Mouse (Mus musculus) embryo, embryonic 11.5 days (tissue): ENCODE data around the gene Foxl1.

ENCODE experiments used
- DNase-seq: peaks from one replicate; pipeline ENCODE4 v3.0.0-alpha.2; 2012; ENCODE audit warnings: low read depth, low spot score

Foxl1 gene

GRCm38 (mm10) chr8:121092627-121093026, 35.1 kb upstream of the Foxl1 start:
- DNase-seq: peak; percentile 84

GRCm38 (mm10) chr8:121093496-121093895, 34.2 kb upstream of the Foxl1 start:
- no peak for DNase-seq

- no peak for DNase-seq
These were observed 23.5 kb upstream of the Foxl1 start for GRCm38 (mm10) chr8:121104049-121104818.

- DNase-seq: peak; percentile 97
These were observed 19.8 kb upstream of the Foxl1 start, which contains the start of gene Mthfsd for GRCm38 (mm10) chr8:121107668-121108656. Gene Mthfsd (minus strand): TSS chr8:121108392.

- no peak for DNase-seq
These were observed 19.1 kb upstream of the Foxl1 start for GRCm38 (mm10) chr8:121108657-121109056.

- DNase-seq: no peak
These were observed 16.4 kb upstream of the Foxl1 start for GRCm38 (mm10) chr8:121111145-121111907.

- peak; percentile 92 for DNase-seq
These were observed 14.5 kb upstream of the Foxl1 start for GRCm38 (mm10) chr8:121113261-121113660.

- no peak for DNase-seq
These were observed 12.6 kb upstream of the Foxl1 start for GRCm38 (mm10) chr8:121115136-121115535.

- peak; percentile 83 for DNase-seq
These were observed 11.8 kb upstream of the Foxl1 start, which contains the start of gene Foxc2 for GRCm38 (mm10) chr8:121115948-121116347. Gene Foxc2 (plus strand): TSS chr8:121116171.

GRCm38 (mm10) chr8:121116591-121117185, 11.1 kb upstream of the Foxl1 start:
- DNase-seq: no peak

GRCm38 (mm10) chr8:121117186-121117651, 10.5 kb upstream of the Foxl1 start:
- no peak for DNase-seq

GRCm38 (mm10) chr8:121117906-121118305, 9.8 kb upstream of the Foxl1 start:
- DNase-seq: no peak

- DNase-seq: no peak
These were observed 8.9 kb upstream of the Foxl1 start for GRCm38 (mm10) chr8:121118634-121119420.

- no peak for DNase-seq
These were observed 7.9 kb upstream of the Foxl1 start for GRCm38 (mm10) chr8:121119635-121120455.

- DNase-seq: no peak
These were observed 7.0 kb upstream of the Foxl1 start for GRCm38 (mm10) chr8:121120456-121121419.

GRCm38 (mm10) chr8:121121704-121122103, 6.0 kb upstream of the Foxl1 start:
- DNase-seq: no peak

- no peak for DNase-seq
These were observed 5.4 kb upstream of the Foxl1 start for GRCm38 (mm10) chr8:121122368-121122767.

GRCm38 (mm10) chr8:121123113-121123512, 4.6 kb upstream of the Foxl1 start:
- DNase-seq: no peak
